Mouse (Mus musculus): ENCODE data around the gene Trp53tg5.

DNA sequence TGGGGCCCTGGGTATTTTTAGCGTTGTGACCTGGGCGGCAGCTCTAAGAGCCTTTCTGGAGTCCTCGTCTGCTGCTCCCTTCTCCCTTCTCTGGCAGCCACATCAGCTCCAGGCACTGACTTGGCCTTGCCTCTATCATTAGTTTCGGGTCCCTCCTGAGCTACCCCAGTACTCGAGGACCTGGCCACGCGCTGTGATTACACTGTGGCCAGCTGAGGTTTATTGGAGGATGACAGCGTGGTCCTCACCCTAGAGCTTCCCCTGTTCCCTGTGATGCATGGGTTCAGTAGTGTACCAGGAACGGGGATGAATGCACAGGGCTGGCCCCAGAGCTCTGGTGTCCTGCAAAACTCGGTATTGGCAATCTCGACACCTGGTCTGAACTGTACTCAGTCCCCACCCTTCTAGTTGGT lies 13.6 kb upstream of the Trp53tg5 start:
- no peak for TF ChIP-seq TBP (conservative IDR thresholded peaks at IDR 0.05; ENCODE audit: low read depth, low read length)
- TF ChIP-seq SMC3 (IDR thresholded peaks at IDR 0.05; ENCODE audit: low read depth, low read length) = no peak
- TF ChIP-seq HCFC1 (IDR thresholded peaks at IDR 0.05; ENCODE audit: low read depth, low read length) = no peak

Data from CH12.LX (cell line).